In genomic region chr9:24217721-24218120, GRCm38 (mm10) we compare ENCODE assay signal across 8 mouse cellular contexts.
"Had no signal": no experiment of that assay in that cellular context is flagged by ENCODE, and none has a peak within 500 bp of the region (broad histone marks: within the 10 kb centered on the region; RNA-seq: fewer than 3 reads in every experiment).

No protein-coding gene starts in this region.

- ATAC-seq: midbrain, embryonic 16.5 days had no signal

- DNase-seq: kidney, adult 2 months; kidney, postnatal 14 days; left cerebral cortex, postnatal 4 days; lung, adult 18-20 months; retina, postnatal 1 day; right cerebral cortex, postnatal 25 days; thymus, postnatal 36 days had no signal
